11 mouse cellular contexts compared by ENCODE assay signal in the genomic region with DNA sequence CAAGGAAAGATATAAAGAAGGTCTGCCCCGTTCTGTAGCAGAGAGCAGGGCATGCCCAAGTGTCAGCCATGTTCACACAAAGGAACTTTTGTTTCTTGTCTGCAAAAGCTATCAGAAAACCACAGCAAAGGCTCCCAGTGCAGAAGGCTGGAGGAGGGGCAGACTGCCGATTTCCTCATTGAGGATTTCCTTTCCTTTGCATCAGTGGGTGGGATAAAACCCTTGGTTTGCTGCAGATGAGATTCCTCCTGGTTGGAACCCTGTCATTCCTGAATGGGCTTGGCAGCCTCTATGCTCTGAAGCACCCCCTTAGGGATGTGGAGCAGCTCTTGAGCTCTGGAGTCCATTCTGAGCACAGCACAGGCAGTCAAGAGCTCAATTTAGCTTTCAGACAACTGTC.
DNase-seq lines count a peak whose midpoint lies in the region; ATAC-seq and TF ChIP-seq lines count a peak whose summit lies in the region.
"Had no signal": no experiment of that assay in that cellular context is flagged by ENCODE, and none has a peak within 500 bp of the region (broad histone marks: within the 10 kb centered on the region; RNA-seq: fewer than 3 reads in every experiment).

No protein-coding gene starts in this region.

- no peak overlapping the region for H3K4me3 ChIP-seq in hindbrain, postnatal 0 days (ENCODE audit: low read length)
- H3K4me3 ChIP-seq in lung, embryonic 14.5 days (ENCODE audit: low read depth, low read length), result no peak overlapping the region

- no peak overlapping the region for H3K27ac ChIP-seq in hindbrain, postnatal 0 days
- no peak overlapping the region for H3K27ac ChIP-seq in lung, embryonic 14.5 days (ENCODE audit: low read depth)

- H3K4me2 ChIP-seq in hindbrain, postnatal 0 days (ENCODE audit: low read depth, low read length), result no peak overlapping the region
- no peak overlapping the region for H3K4me2 ChIP-seq in lung, embryonic 14.5 days

- intact Hi-C loops in heart, postnatal 25 days (cut with DNase I), result no loop called here

- peak; percentile 38; the same call in 1 of the 2 replicates for ATAC-seq in hindbrain, postnatal 0 days
- no peak for ATAC-seq in lung, embryonic 14.5 days (ENCODE audit: insufficient read depth)
- ATAC-seq: intestine, postnatal 0 days had no signal

- DNase-seq in right cerebral cortex, postnatal 10 days (ENCODE audit: low spot score in 2 of 2), result peak; percentile 27 to 35
- no peak for DNase-seq in right cerebral cortex, postnatal 25 days
- peak; percentile 18 for DNase-seq in hindbrain, postnatal 0 days (ENCODE audit: low spot score)
- peak; percentile 16 for DNase-seq in lung, embryonic 14.5 days
- DNase-seq in heart, adult 9 months (ENCODE audit: low spot score in 2 of 2), result no peak
- DNase-seq in heart, postnatal 25 days (ENCODE audit: low spot score), result no peak
- DNase-seq in retina, embryonic 14.5 days (ENCODE audit: low spot score), result no peak
- no peak for DNase-seq in adrenal gland, postnatal 4 days (ENCODE audit: low spot score in 2 of 2)
- DNase-seq: adrenal gland, postnatal 36 days; thymus, postnatal 25 days had no signal

- 16% methylated on average over 2 of the region's 2 CpGs for WGBS in hindbrain, postnatal 0 days
- 26% methylated on average over 2 of the region's 2 CpGs for WGBS in lung, embryonic 14.5 days

- TF ChIP-seq CTCF in hindbrain, postnatal 0 days (IDR thresholded peaks at IDR 0.05; ENCODE audit: low read depth), result no peak
- TF ChIP-seq CTCF in lung, embryonic 14.5 days (IDR thresholded peaks at IDR 0.05; ENCODE audit: low read depth), result no peak

- H3K36me3 ChIP-seq in hindbrain, postnatal 0 days (ENCODE audit: insufficient read depth, low read length), result no peaks in the 10 kb centered on the region
- H3K36me3 ChIP-seq in lung, embryonic 14.5 days (ENCODE audit: insufficient read depth), result no peaks in the 10 kb centered on the region

- H3K9ac ChIP-seq in hindbrain, postnatal 0 days (replicated peaks; ENCODE audit: low read length), result no peak overlapping the region
- H3K9ac ChIP-seq in lung, embryonic 14.5 days, result no peak overlapping the region

- no peaks in the 10 kb centered on the region for H3K9me3 ChIP-seq in hindbrain, postnatal 0 days (ENCODE audit: low read length)
- H3K9me3 ChIP-seq in lung, embryonic 14.5 days (ENCODE audit: low read depth, low read length), result no peaks in the 10 kb centered on the region

- peaks cover 6% of the 10 kb centered on the region; the same call in 1 of the 2 replicates for H3K4me1 ChIP-seq in hindbrain, postnatal 0 days (ENCODE audit: insufficient read depth, low read length)
- no peaks in the 10 kb centered on the region for H3K4me1 ChIP-seq in lung, embryonic 14.5 days (ENCODE audit: insufficient read depth)

- no peaks in the 10 kb centered on the region for H3K27me3 ChIP-seq in hindbrain, postnatal 0 days (ENCODE audit: insufficient read depth, low read length)
- no peaks in the 10 kb centered on the region for H3K27me3 ChIP-seq in lung, embryonic 14.5 days (ENCODE audit: insufficient read depth, low read length)

Comparison
In these comparisons a context has a peak if more than half of its experiments do, and no peak if none do; other contexts are left out.
1. DNase-seq: peak in right cerebral cortex, postnatal 10 days (2 of 2), hindbrain, postnatal 0 days (single experiment) and lung, embryonic 14.5 days (single experiment); none in right cerebral cortex, postnatal 25 days (single experiment), heart, adult 9 months (0 of 2), heart, postnatal 25 days (single experiment), retina, embryonic 14.5 days (single experiment) and adrenal gland, postnatal 4 days (0 of 2).